Mouse (Mus musculus) kidney, postnatal 10 days (tissue): ENCODE data around the gene Smim22.

ENCODE experiments used
- DNase-seq: peaks from one replicate; pipeline ENCODE4 v3.0.0; 2021; ENCODE audit warnings: mixed read lengths

Smim22 gene

GRCm38 (mm10) chr16:5010371-5010935 lies 3.4 kb downstream of the Smim22 start:
- DNase-seq = no peak

- no peak for DNase-seq
These were observed 4.2 kb downstream of the Smim22 start for GRCm38 (mm10) chr16:5011285-5011684.

- peak; percentile 44 for DNase-seq
These were observed 5.2 kb downstream of the Smim22 start for GRCm38 (mm10) chr16:5012036-5013005.

- DNase-seq = peak; percentile 99
These were observed 6.2 kb downstream of the Smim22 start, which contains the start of gene Rogdi for GRCm38 (mm10) chr16:5013054-5013838. Rogdi (minus strand) TSS chr16:5013553.

GRCm38 (mm10) chr16:5014578-5014977 lies 7.5 kb downstream of the Smim22 start:
- DNase-seq = no peak

GRCm38 (mm10) chr16:5024021-5024420 lies 16.9 kb downstream of the Smim22 start:
- DNase-seq = no peak

- DNase-seq = no peak
These were observed 22.8 kb downstream of the Smim22 start for GRCm38 (mm10) chr16:5029847-5030246.

- DNase-seq = no peak
These were observed 28.5 kb downstream of the Smim22 start for GRCm38 (mm10) chr16:5035591-5035990.

- DNase-seq = no peak
These were observed 29.7 kb downstream of the Smim22 start for GRCm38 (mm10) chr16:5036649-5037234.

- no peak for DNase-seq
These were observed 38.2 kb downstream of the Smim22 start for GRCm38 (mm10) chr16:5045322-5045721.

- DNase-seq = no peak
These were observed 42.2 kb downstream of the Smim22 start for GRCm38 (mm10) chr16:5049182-5049773.

GRCm38 (mm10) chr16:5049774-5050234 lies 42.7 kb downstream of the Smim22 start, which contains the start of the genes Glyr1 and Ubn1:
Glyr1 (minus strand) TSS chr16:5049863.
Ubn1 (plus strand) TSS chr16:5050057.
- peak; percentile 100 for DNase-seq

- peak; percentile 88 for DNase-seq
These were observed 43.4 kb downstream of the Smim22 start for GRCm38 (mm10) chr16:5050251-5051110.
